Mouse (Mus musculus) brown adipose tissue, adult 24 weeks (tissue): Measurements from ENCODE around the gene Acsm1. TPM values are rescaled to one million over a fixed set of nuclear protein-coding genes. Genes with fewer than 3 reads are reported as not detected.

Experiments used
- H3K27ac ChIP-seq: fragments of 200-500 bp; replicated peaks from 2 replicates; pipeline ENCODE4 v1.5.1; 2012; ENCODE audit warnings: low read depth, mild to moderate bottlenecking, low read length
- H3K4me1 ChIP-seq: fragments of 200-500 bp; 2 replicates; pipeline ENCODE4 v1.6.1; 2012; ENCODE audit warnings: low read length, mixed read lengths; ENCODE audit not compliant: control insufficient read depth, insufficient read depth, insufficient read length
- H3K4me3 ChIP-seq: fragments of 200-500 bp; 2 replicates; pipeline ENCODE4 v1.5.1; 2012; ENCODE audit warnings: low read depth, mild to moderate bottlenecking, low read length, moderate library complexity; ENCODE audit not compliant: insufficient read depth
- polyA plus RNA-seq: library from polyadenylated mRNA; stranded (reverse); fragments of >200 nt; gene quantifications from 2 replicates; pipeline ENCODE4 v1.2.4, GENCODE M21; 2012; ENCODE audit not compliant: missing spikeins, insufficient read depth, insufficient read length

Gene Acsm1
- polyA plus RNA-seq, 1 experiment: 0.67 TPM

- H3K4me1 ChIP-seq: no peaks in the 10 kb centered on the region
- H3K4me3 ChIP-seq: no peak overlapping the region
- H3K27ac ChIP-seq: no peak overlapping the region
These were observed 10.8 kb downstream of the Acsm1 start for GRCm38 (mm10) chr7:119617593-119617992.

- H3K27ac ChIP-seq: no peak overlapping the region
- H3K4me3 ChIP-seq: no peak overlapping the region
- H3K4me1 ChIP-seq: no peaks in the 10 kb centered on the region
These were observed 11.5 kb downstream of the Acsm1 start for GRCm38 (mm10) chr7:119618209-119618935.

GRCm38 (mm10) chr7:119620157-119620556, 13.3 kb downstream of the Acsm1 start:
- no peaks in the 10 kb centered on the region for H3K4me1 ChIP-seq
- H3K27ac ChIP-seq: no peak overlapping the region
- no peak overlapping the region for H3K4me3 ChIP-seq

- Histone ChIP-seq H3K4me1 (no peaks in the 10 kb centered on the region), H3K27ac (no peak overlapping the region), H3K4me3 (no peak overlapping the region)
These were observed 31.9 kb downstream of the Acsm1 start for GRCm38 (mm10) chr7:119638773-119639172.

- Histone ChIP-seq H3K4me3 (no peak overlapping the region), H3K4me1 (no peaks in the 10 kb centered on the region), H3K27ac (no peak overlapping the region)
These were observed 35.5 kb downstream of the Acsm1 start for GRCm38 (mm10) chr7:119642307-119642706.

- Histone ChIP-seq H3K4me3 (no peak overlapping the region), H3K4me1 (no peaks in the 10 kb centered on the region), H3K27ac (no peak overlapping the region)
These were observed 61.1 kb downstream of the Acsm1 start for GRCm38 (mm10) chr7:119667893-119668292.

GRCm38 (mm10) chr7:119670395-119670794, 63.6 kb downstream of the Acsm1 start:
- Histone ChIP-seq H3K4me1 (no peaks in the 10 kb centered on the region), H3K27ac (no peak overlapping the region), H3K4me3 (no peak overlapping the region)

- H3K4me3 ChIP-seq: no peak overlapping the region
- no peaks in the 10 kb centered on the region for H3K4me1 ChIP-seq
- no peak overlapping the region for H3K27ac ChIP-seq
These were observed 64.1 kb downstream of the Acsm1 start for GRCm38 (mm10) chr7:119670925-119671324.

- Histone ChIP-seq H3K4me1 (no peaks in the 10 kb centered on the region), H3K27ac (no peak overlapping the region)
These were observed 66.6 kb downstream of the Acsm1 start for GRCm38 (mm10) chr7:119673465-119673864.

GRCm38 (mm10) chr7:119680107-119680506, 73.3 kb downstream of the Acsm1 start:
- no peaks in the 10 kb centered on the region for H3K4me1 ChIP-seq
- no peak overlapping the region for H3K27ac ChIP-seq
- no peak overlapping the region for H3K4me3 ChIP-seq

More at GRCm38 (mm10) chr7:119673465-119673864, 66.6 kb downstream of the Acsm1 start:
- H3K4me3 ChIP-seq: no peak overlapping the region

- Histone ChIP-seq H3K4me3 (no peak overlapping the region), H3K4me1 (no peaks in the 10 kb centered on the region), H3K27ac (no peak overlapping the region)
These were observed 75.9 kb downstream of the Acsm1 start for GRCm38 (mm10) chr7:119682699-119683098.

GRCm38 (mm10) chr7:119689726-119690125, 82.9 kb downstream of the Acsm1 start, which contains the start of gene Acsm4:
Gene Acsm4, plus strand, starts transcription at chr7:119690026.
- Histone ChIP-seq H3K4me3 (no peak within 1 kb of the TSS), H3K4me1 (no peaks in the 10 kb centered on the region), H3K27ac (no peak within 1 kb of the TSS)

- H3K27ac ChIP-seq: no peak overlapping the region
- H3K4me3 ChIP-seq: no peak overlapping the region
These were observed 85.5 kb downstream of the Acsm1 start for GRCm38 (mm10) chr7:119692302-119692701.

GRCm38 (mm10) chr7:119694926-119695325, 88.1 kb downstream of the Acsm1 start:
- Histone ChIP-seq H3K27ac (no peak overlapping the region), H3K4me3 (no peak overlapping the region), H3K4me1 (no peaks in the 10 kb centered on the region)

More at GRCm38 (mm10) chr7:119692302-119692701, 85.5 kb downstream of the Acsm1 start:
- no peaks in the 10 kb centered on the region for H3K4me1 ChIP-seq
